Mouse (Mus musculus) thymus, adult 2 months (tissue): ENCODE measurements around the gene Knstrn. TPM values are rescaled to one million over a fixed set of nuclear protein-coding genes. Genes with fewer than 3 reads are reported as not detected.

Experiments used
- DNase-seq: peaks from one replicate; pipeline ENCODE4 v3.0.0; 2021
- H3K27ac ChIP-seq: fragments of 200-500 bp; 2 replicates; pipeline ENCODE4 v1.5.1; 2012; ENCODE audit warnings: low read length, control low read depth; ENCODE audit not compliant: control insufficient read depth, insufficient read depth
- H3K27me3 ChIP-seq: fragments of 200-500 bp; 2 replicates; pipeline ENCODE4 v1.6.1; 2012; ENCODE audit warnings: mild to moderate bottlenecking, low read length, moderate library complexity, mixed read lengths; ENCODE audit not compliant: control insufficient read depth, insufficient read depth
- H3K36me3 ChIP-seq: fragments of 200-500 bp; 2 replicates; pipeline ENCODE4 v1.6.1; 2012; ENCODE audit warnings: mild to moderate bottlenecking, low read length, moderate library complexity; ENCODE audit not compliant: control insufficient read depth, insufficient read depth
- H3K4me1 ChIP-seq: fragments of 200-500 bp; replicated peaks from 2 replicates; pipeline ENCODE4 v1.6.1; 2012; ENCODE audit warnings: low read length; ENCODE audit not compliant: control insufficient read depth, insufficient read depth
- H3K4me3 ChIP-seq: fragments of 200-500 bp; 2 replicates; pipeline ENCODE4 v1.5.1; 2012; ENCODE audit warnings: mild to moderate bottlenecking, low read length, control low read depth, moderate library complexity; ENCODE audit not compliant: control insufficient read depth, insufficient read depth
- CTCF ChIP-seq: fragments of 200-500 bp; IDR thresholded peaks from 2 replicates; pipeline ENCODE4 v1.5.1; 2012; ENCODE audit warnings: mild to moderate bottlenecking, control low read depth, low read length, moderate library complexity, borderline replicate concordance; ENCODE audit not compliant: control insufficient read depth, poor library complexity, insufficient read depth; ENCODE audit errors: extremely low read depth
- POLR2A ChIP-seq: fragments of 200-500 bp; IDR thresholded peaks from 2 replicates; pipeline ENCODE4 v1.6.1; 2012; ENCODE audit warnings: mild to moderate bottlenecking, low read length, control low read depth, moderate library complexity; ENCODE audit not compliant: control insufficient read depth, poor library complexity, insufficient read depth; ENCODE audit errors: extremely low read depth
- WGBS: fragments of 180-500 bp; shearing (Covaris S2); methylation state at CpG from one replicate; pipeline ENCODE4 v1.1.7; 2018; 5-methylcytosine and 5-hydroxymethylcytosine counted together
- polyA plus RNA-seq: library from polyadenylated mRNA; depleted of rRNA; stranded (reverse); fragments of >200 nt; gene quantifications from 2 replicates; pipeline ENCODE4 v1.2.3, GENCODE M21; 2012; rRNA removed

The Knstrn gene
- polyA plus RNA-seq = 19.4 and 22.8 TPM in 2 replicates

GRCm38 (mm10) chr2:118813981-118814836 is at the start of gene Knstrn:
TSS of gene Knstrn (plus strand) at chr2:118814003.
- WGBS = under 1% methylated on average over 49 of the region's 49 CpGs
- DNase-seq = peak; percentile 91
- H3K4me1 ChIP-seq = peaks cover 8% of the 10 kb centered on the region
- H3K4me3 ChIP-seq = peak within 1 kb of the TSS; percentile 85
- peak; percentile 59; the same call in 1 of the 2 replicates for TF ChIP-seq POLR2A
- TF ChIP-seq CTCF = 0 out of 2 replicates have a peak, but pooled peaks have one; percentile 40
- no peak within 1 kb of the TSS for H3K27ac ChIP-seq
- H3K36me3 ChIP-seq = peaks cover 3% of the 10 kb centered on the region
- H3K27me3 ChIP-seq = no peaks in the 10 kb centered on the region

GRCm38 (mm10) chr2:118764094-118764831 is 49.5 kb upstream of the Knstrn start:
- H3K4me1 ChIP-seq = peaks cover 35% of the 10 kb centered on the region
- TF ChIP-seq CTCF (peak; percentile 68; the same call in 1 of the 2 replicates), POLR2A (no peak)
- H3K27me3 ChIP-seq = no peaks in the 10 kb centered on the region
- 50% methylated on average over 11 of the region's 11 CpGs for WGBS
- H3K27ac ChIP-seq = no peak overlapping the region
- peak; percentile 58 for DNase-seq
- no peaks in the 10 kb centered on the region for H3K36me3 ChIP-seq
- H3K4me3 ChIP-seq = no peak overlapping the region

GRCm38 (mm10) chr2:118764875-118765274 is 48.9 kb upstream of the Knstrn start:
- H3K27me3 ChIP-seq = no peaks in the 10 kb centered on the region
- no peaks in the 10 kb centered on the region for H3K36me3 ChIP-seq
- no peak for DNase-seq
- H3K4me3 ChIP-seq = no peak overlapping the region
- WGBS = 91% methylated on average over 5 of the region's 5 CpGs
- TF ChIP-seq CTCF (no peak), POLR2A (no peak)
- no peak overlapping the region for H3K27ac ChIP-seq
- peaks cover 33% of the 10 kb centered on the region for H3K4me1 ChIP-seq

GRCm38 (mm10) chr2:118766041-118767033 is 47.5 kb upstream of the Knstrn start:
- H3K27ac ChIP-seq = no peak overlapping the region
- H3K4me3 ChIP-seq = no peak overlapping the region
- no peaks in the 10 kb centered on the region for H3K36me3 ChIP-seq
- WGBS = 49% methylated on average over 10 of the region's 10 CpGs
- no peak for TF ChIP-seq CTCF
- H3K27me3 ChIP-seq = no peaks in the 10 kb centered on the region
- no peak for DNase-seq
- H3K4me1 ChIP-seq = peaks cover 33% of the 10 kb centered on the region

GRCm38 (mm10) chr2:118772158-118772874 is 41.5 kb upstream of the Knstrn start, which contains the start of gene Phgr1:
TSS of gene Phgr1 (plus strand) at chr2:118772769.
- no peaks in the 10 kb centered on the region for H3K36me3 ChIP-seq
- no peaks in the 10 kb centered on the region for H3K27me3 ChIP-seq
- no peak for DNase-seq
- H3K4me1 ChIP-seq = no peaks in the 10 kb centered on the region
- no peak within 1 kb of the TSS for H3K4me3 ChIP-seq
- TF ChIP-seq POLR2A = no peak
- no peak for TF ChIP-seq CTCF
- WGBS = 92% methylated on average over 6 of the region's 6 CpGs
- H3K27ac ChIP-seq = no peak within 1 kb of the TSS
